Mouse (Mus musculus) G1E-ER4 (cell line): Measurements from ENCODE around the gene Gzme. TPM values are rescaled to one million over a fixed set of nuclear protein-coding genes. Genes with fewer than 3 reads are reported as not detected.
"Not testable (repeated sequence)": the region's sequence is repeated elsewhere in the genome, so short reads cannot be mapped to it uniquely, and the experiment has no call there.

ENCODE experiments used
- GATA1 ChIP-seq: IDR thresholded peaks from one replicate; pipeline ENCODE4 v1.8.0; 2012; ENCODE audit warnings: low read length, inconsistent platforms
- polyA plus RNA-seq: library from polyadenylated mRNA; stranded (reverse); fragments of >175 nt; gene quantifications from 2 replicates; pipeline ENCODE4 v1.2.3, GENCODE M21; 2012

Gene Gzme
- not detected in 2 replicates for polyA plus RNA-seq

DNA sequence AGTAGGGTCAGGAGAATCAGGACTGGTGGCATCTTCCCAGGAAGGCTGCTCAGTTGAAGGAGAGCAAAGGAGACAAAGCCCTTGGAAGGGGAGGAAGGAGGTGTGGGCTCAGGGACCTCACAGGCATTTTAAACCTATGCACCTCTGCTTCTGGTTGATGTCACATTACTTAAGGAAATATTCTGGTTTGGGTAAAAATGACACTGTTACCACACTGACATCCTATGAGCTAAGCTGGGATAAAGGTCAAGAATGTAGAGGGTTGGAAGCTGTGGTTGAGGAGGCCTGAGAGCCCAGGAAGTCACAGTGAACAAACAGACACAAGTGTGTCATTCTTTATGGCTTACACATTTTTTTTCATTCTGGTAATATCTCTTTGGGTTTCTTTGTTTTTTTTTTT, at the start of gene Gzme:
TSS of gene Gzme (minus strand) at position 101 of the 400 bp plus-strand sequence.
- TF ChIP-seq GATA1 = no peak

DNA sequence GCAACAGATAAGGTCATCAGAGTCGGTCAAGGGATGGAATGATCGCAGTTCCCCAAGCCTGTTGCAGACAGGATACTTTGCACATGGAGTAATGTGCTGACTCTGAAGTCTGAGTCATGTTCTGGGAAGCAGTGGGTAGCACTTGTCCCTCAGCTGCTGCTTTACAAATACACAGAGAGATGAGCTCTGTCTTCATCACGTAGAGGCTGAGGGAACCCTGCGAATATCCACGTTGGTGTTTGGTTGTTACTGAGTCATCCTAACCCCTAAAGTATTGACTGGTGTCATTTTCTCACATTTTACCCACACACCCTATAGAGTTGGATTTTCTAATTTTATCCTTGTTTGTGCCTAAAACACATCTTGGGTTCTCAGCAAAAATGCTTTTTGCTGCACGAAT, 47.6 kb upstream of the Gzme start:
- no peak for TF ChIP-seq GATA1

- TF ChIP-seq GATA1 = no peak
These were observed 41.7 kb upstream of the Gzme start for GRCm38 (mm10) chr14:56162109-56162508.

GRCm38 (mm10) chr14:56159479-56159878, 39.1 kb upstream of the Gzme start, which contains the start of gene Gzmg:
Gene Gzmg (minus strand): TSS chr14:56159579.
- TF ChIP-seq GATA1 = not testable (repeated sequence)

DNA sequence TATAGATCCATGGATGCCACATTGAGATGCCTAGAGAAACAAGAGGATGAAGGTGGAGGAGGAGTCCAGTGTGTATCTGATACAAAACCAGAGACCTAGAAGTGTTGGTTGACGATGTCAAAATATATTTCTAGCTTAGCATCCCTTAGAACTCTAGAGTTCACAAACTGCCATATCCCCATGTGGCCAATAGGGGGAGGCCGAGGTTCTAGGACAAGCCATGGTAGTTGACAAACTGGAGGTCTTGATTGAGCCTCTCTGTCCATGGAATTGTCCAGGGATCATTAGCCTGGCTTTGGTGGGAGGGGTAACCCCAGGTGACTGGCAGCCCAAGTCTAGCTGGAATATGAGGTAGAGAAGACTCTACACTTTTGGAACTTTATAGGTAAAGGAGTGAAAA, 34.9 kb upstream of the Gzme start:
- TF ChIP-seq GATA1 = no peak

GRCm38 (mm10) chr14:56132508-56132907, 12.1 kb upstream of the Gzme start, which contains the start of gene Gzmd:
Gene Gzmd (minus strand): TSS chr14:56132608.
- TF ChIP-seq GATA1 = not testable (repeated sequence)

DNA sequence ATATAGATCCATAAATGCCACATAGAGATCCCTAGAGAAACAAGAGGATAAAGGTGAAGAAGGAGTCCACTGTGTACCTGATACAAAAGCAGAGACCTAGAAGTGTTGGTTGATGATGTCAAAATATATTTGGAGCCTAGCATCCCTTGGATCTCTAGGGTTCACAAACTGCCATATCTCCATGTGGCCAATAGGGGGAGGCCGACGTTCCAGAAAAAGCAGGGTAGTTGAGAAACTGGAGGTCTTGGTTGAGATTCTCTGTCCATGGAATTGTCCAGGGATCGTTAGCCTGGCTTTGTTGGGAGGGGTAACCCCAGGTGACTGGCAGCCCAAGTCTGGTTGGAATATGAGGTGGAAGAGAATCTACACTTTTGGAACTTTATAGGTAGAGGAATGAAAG, 7.9 kb upstream of the Gzme start:
- TF ChIP-seq GATA1 = no peak

- no peak for TF ChIP-seq GATA1
These were observed 3.1 kb upstream of the Gzme start for GRCm38 (mm10) chr14:56123516-56123915.

DNA sequence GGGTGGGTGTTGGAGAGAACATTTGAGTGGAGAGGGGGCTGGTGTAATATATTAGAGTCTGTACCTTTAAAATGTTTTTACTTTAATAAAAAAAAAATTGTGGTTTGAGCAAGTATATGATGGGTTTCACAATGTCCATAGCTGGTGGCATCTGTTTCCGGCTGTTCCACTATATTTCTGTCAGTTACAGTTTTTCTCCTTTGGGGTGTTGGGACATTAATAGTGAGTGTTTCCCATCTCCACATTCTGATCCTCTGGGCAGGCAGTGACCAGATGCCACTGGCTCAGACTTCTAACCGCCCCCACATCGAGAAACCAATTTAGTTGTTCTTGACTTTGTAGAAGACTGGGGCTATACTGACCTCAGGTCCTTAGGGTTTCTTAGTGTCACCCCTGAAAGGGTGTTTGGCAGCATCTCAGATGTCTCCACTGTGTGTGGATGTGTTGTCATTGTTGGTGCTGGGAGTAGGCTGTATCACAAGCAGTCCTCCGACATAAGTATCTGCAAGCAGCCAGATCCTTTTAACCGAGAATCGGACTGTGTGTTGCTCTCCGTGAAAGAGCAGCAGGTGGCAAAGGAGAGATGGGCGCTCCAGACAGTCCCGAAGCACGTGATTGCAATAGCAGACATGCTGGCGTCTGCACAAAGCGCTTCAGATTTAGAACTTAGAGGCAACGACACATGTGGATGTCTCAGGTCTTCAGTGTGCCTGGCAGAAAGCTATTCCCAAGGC, 14.8 kb downstream of the Gzme start:
- no peak for TF ChIP-seq GATA1

DNA sequence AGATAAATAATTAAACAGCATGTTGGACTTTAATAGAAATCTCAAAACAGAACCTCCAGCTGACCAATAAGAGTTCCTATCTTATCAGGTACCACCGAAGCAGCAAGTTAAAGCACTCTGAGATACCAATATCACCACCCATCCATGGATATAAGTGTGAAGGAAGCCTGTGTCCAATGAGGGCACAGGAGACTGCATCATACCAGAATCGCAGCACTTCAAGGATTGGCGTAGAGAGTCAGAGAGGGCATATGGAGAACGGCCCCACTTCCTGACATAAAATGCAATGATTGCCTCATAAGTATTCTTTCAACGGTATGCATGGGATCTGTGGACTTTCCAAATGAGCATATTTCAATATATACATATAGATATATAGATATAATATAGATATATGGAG, 15.4 kb downstream of the Gzme start:
- no peak for TF ChIP-seq GATA1

DNA sequence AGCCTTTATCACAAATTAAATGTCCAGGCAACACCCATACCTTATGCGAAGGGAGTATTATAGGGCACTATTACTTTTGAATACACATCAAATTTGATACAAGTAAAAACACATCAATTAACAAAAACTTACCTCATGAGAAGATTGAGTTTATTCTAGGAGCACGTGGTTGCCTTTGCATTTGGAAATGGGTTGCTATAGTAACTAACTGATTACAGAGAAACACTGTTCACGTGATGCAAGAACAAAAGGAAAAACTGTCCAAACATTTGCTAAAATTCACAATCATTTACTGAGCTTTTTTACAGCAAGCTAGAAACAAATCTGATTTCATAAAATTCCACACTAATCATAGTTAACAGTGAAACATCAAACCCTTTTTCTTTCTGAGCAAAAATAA, 17.0 kb downstream of the Gzme start:
- TF ChIP-seq GATA1 = no peak

DNA sequence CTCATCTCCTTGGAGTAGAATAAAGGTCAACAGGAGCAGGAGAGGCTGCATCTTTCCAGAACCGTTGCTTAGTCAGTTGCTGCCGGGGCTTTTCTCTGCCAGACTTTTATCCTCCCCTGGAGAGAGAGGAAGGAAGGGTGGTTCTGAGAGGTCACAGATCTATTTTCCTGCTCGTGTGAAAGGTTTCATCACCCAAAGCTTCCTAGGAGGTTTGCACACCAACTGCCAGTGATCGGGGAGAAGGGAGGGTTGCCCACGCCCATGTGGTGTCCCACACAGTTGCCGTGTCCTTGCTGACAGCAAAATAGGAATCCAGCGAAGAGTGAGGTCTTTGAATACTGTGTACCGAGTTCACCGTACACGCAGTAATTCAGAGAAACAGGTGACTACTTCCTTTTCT, 18.0 kb downstream of the Gzme start, which contains the start of gene Ctsg:
TSS of gene Ctsg (minus strand) at position 189 of the 400 bp plus-strand sequence.
- no peak for TF ChIP-seq GATA1

DNA sequence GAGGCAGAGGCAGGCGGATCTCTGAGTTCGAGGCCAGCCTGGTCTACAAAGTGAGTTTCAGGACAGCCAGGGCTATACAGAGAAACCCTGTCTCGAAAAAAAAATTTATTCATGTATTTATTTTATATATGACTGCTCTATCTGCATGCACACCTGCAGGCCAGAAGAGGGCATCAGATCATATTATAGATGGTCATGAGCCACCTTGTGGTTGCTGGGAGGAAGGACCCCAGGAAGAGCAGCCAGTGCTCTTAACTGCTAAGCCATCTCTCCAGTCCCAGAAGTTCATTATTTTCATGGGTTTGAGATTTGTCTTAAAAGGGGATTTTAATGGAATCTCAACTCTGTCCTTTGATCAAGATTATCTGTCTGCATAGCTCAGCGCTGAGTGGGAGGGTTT, 21.5 kb downstream of the Gzme start:
- no peak for TF ChIP-seq GATA1

DNA sequence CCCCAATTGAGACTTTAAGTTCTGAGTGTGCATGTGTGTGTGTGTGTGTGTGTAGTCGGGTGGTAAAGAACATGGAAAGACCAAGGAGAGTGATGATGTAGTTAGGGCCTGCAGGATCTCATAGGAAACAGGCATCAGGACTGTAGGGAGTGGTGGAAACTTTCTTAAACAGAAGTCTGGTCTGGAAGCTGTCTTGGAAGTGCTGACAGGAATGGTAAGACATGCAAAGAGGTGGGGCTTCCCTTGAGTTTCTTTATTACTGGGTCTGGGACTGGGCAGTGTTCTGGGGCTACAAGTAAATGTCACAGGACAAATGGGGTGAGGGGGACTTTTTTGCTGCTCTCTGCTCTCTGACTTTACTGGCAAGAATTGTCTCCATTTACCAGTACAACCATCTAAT, 22.8 kb downstream of the Gzme start:
- no peak for TF ChIP-seq GATA1

- no peak for TF ChIP-seq GATA1
These were observed 27.1 kb downstream of the Gzme start for GRCm38 (mm10) chr14:56093353-56093752.

DNA sequence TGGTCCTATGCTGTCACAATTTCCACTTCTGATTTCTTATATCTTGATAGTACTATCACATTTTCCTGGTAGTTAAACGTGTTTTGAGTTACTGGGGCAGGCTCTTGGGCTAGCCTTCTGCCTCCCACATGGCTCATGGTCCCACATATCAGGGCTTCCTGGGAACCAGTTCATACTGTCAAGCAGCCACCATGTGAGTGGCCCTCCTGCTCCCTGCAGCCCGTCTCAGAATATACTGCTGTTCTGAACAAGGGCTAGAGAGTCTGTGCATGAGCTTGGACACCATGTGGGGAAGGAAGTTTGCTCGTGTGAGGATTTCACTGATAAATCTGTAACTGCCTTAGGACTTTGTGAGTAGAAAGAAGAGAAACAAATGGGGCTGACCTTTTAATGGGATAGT, 33.7 kb downstream of the Gzme start:
- TF ChIP-seq GATA1 = no peak

GRCm38 (mm10) chr14:56085167-56085566, 35.3 kb downstream of the Gzme start, which contains the start of gene Mcpt8:
Gene Mcpt8 (minus strand): TSS chr14:56085273.
- TF ChIP-seq GATA1 = no peak
